Mouse (Mus musculus): Measurements from ENCODE around the gene Gm21992. TPM values are rescaled to one million over a fixed set of nuclear protein-coding genes. Genes with fewer than 3 reads are reported as not detected.
A peak's percentile ranks its signal among the peaks of the same experiment; 100 is the strongest.
"Not testable (repeated sequence)": the region's sequence is repeated elsewhere in the genome, so short reads cannot be mapped to it uniquely, and the experiment has no call there.

The Gm21992 gene
- polyA plus RNA-seq, 2 experiments = 9.5 to 10.7 TPM

GRCm38 (mm10) chr19:4782891-4783290, 28.5 kb downstream of the Gm21992 start:
- H3K4me2 ChIP-seq (ENCODE audit: low read depth) = no peak overlapping the region
- DNase-seq (ENCODE audit: low read depth in 3 of 3, low spot score in 3 of 3) (no peak), ATAC-seq (ENCODE audit: insufficient read depth) (no peak)
- H3K36me3 ChIP-seq (replicated peaks; ENCODE audit: control insufficient read depth, insufficient read depth, low read depth) = peaks cover 79% of the 10 kb centered on the region
- H3K9me3 ChIP-seq (ENCODE audit: control insufficient read depth, low read length) = no peaks in the 10 kb centered on the region
- H3K4me1 ChIP-seq (replicated peaks; ENCODE audit: control insufficient read depth in 2 of 2, insufficient read depth in 2 of 2, low read length in 1 of 2) = no peaks in the 10 kb centered on the region; a peak in 1 of 4 replicates
- H3K4me3 ChIP-seq (ENCODE audit: insufficient read depth in 1 of 2, low read depth in 2 of 2, low read length in 2 of 2) = no peak overlapping the region
- H3K27ac ChIP-seq = no peak overlapping the region
- whole genome bisulfite sequencing (ENCODE audit: insufficient replicate concordance) = 84% methylated on average over 2 of the region's 2 CpGs
- no peak for TF ChIP-seq EP300 (IDR thresholded peaks at IDR 0.05; ENCODE audit: low read depth)
- no peak for TF ChIP-seq CTCF (IDR thresholded peaks at IDR 0.05; ENCODE audit: low read depth)
- H3K9ac ChIP-seq (replicated peaks) = no peak overlapping the region
- no peaks in the 10 kb centered on the region for H3K27me3 ChIP-seq (ENCODE audit: control insufficient read depth, insufficient read depth, low read length)

GRCm38 (mm10) chr19:4772785-4773184, 38.6 kb downstream of the Gm21992 start:
- H3K9ac ChIP-seq (replicated peaks) = no peak overlapping the region
- H3K27me3 ChIP-seq (ENCODE audit: control insufficient read depth, insufficient read depth, low read length) = no peaks in the 10 kb centered on the region
- ATAC-seq (ENCODE audit: insufficient read depth) (no peak), DNase-seq (ENCODE audit: low read depth in 3 of 3, low spot score in 3 of 3) (no peak)
- TF ChIP-seq CTCF (IDR thresholded peaks at IDR 0.05; ENCODE audit: low read depth) (no peak), EP300 (IDR thresholded peaks at IDR 0.05; ENCODE audit: low read depth) (no peak)
- H3K4me1 ChIP-seq (replicated peaks; ENCODE audit: control insufficient read depth in 2 of 2, insufficient read depth in 2 of 2, low read length in 1 of 2) = no peaks in the 10 kb centered on the region
- no peak overlapping the region for H3K4me2 ChIP-seq (ENCODE audit: low read depth)
- peaks cover 72% of the 10 kb centered on the region for H3K36me3 ChIP-seq (replicated peaks; ENCODE audit: control insufficient read depth, insufficient read depth, low read depth)
- no peaks in the 10 kb centered on the region for H3K9me3 ChIP-seq (ENCODE audit: control insufficient read depth, low read length)
- WGBS (ENCODE audit: insufficient replicate concordance) = 76% methylated on average over 3 of the region's 3 CpGs
- no peak overlapping the region for H3K27ac ChIP-seq
- H3K4me3 ChIP-seq (ENCODE audit: insufficient read depth in 1 of 2, low read depth in 2 of 2, low read length in 2 of 2) = no peak overlapping the region

GRCm38 (mm10) chr19:4767507-4768148, 43.8 kb downstream of the Gm21992 start:
- H3K27ac ChIP-seq = no peak overlapping the region
- no peak overlapping the region for H3K4me3 ChIP-seq (ENCODE audit: insufficient read depth in 1 of 2, low read depth in 2 of 2, low read length in 2 of 2)
- H3K9ac ChIP-seq (replicated peaks) = no peak overlapping the region
- H3K36me3 ChIP-seq (replicated peaks; ENCODE audit: control insufficient read depth, insufficient read depth, low read depth) = peaks cover 63% of the 10 kb centered on the region
- no peaks in the 10 kb centered on the region for H3K4me1 ChIP-seq (replicated peaks; ENCODE audit: control insufficient read depth in 2 of 2, insufficient read depth in 2 of 2, low read length in 1 of 2)
- ATAC-seq (ENCODE audit: insufficient read depth) (0 out of 2 replicates have a peak, but pooled peaks have one; percentile 15), DNase-seq (ENCODE audit: low read depth in 3 of 3, low spot score in 3 of 3) (no peak)
- no peak overlapping the region for H3K4me2 ChIP-seq (ENCODE audit: low read depth)
- no peak for TF ChIP-seq EP300 (IDR thresholded peaks at IDR 0.05; ENCODE audit: low read depth)
- no peak for TF ChIP-seq CTCF (IDR thresholded peaks at IDR 0.05; ENCODE audit: low read depth)
- H3K9me3 ChIP-seq (ENCODE audit: control insufficient read depth, low read length) = no peaks in the 10 kb centered on the region
- WGBS (ENCODE audit: insufficient replicate concordance) = 69% methylated on average over 12 of the region's 12 CpGs
- no peaks in the 10 kb centered on the region for H3K27me3 ChIP-seq (ENCODE audit: control insufficient read depth, insufficient read depth, low read length)

GRCm38 (mm10) chr19:4762876-4763275, 48.5 kb downstream of the Gm21992 start:
- Histone ChIP-seq H3K27ac (no peak overlapping the region), H3K27me3 (ENCODE audit: control insufficient read depth, insufficient read depth, low read length) (no peaks in the 10 kb centered on the region), H3K9ac (replicated peaks) (no peak overlapping the region; the same call in 1 of the 2 replicates), H3K4me1 (replicated peaks; ENCODE audit: control insufficient read depth in 2 of 2, insufficient read depth in 2 of 2, low read length in 1 of 2) (peaks cover 0 to under 1% of the 10 kb centered on the region in 2 experiments; a peak in 1 of 4 replicates), H3K36me3 (replicated peaks; ENCODE audit: control insufficient read depth, insufficient read depth, low read depth) (peaks cover 48% of the 10 kb centered on the region), H3K4me2 (ENCODE audit: low read depth) (no peak overlapping the region), H3K9me3 (ENCODE audit: control insufficient read depth, low read length) (no peaks in the 10 kb centered on the region), H3K4me3 (ENCODE audit: insufficient read depth in 1 of 2, low read depth in 2 of 2, low read length in 2 of 2) (no peak overlapping the region)
- ATAC-seq (ENCODE audit: insufficient read depth) (peak; percentile 26; the same call in 1 of the 2 replicates), DNase-seq (ENCODE audit: low read depth in 3 of 3, low spot score in 3 of 3) (no peak)
- TF ChIP-seq EP300 (IDR thresholded peaks at IDR 0.05; ENCODE audit: low read depth) (no peak), CTCF (IDR thresholded peaks at IDR 0.05; ENCODE audit: low read depth) (peak; percentile 40)
- 69% methylated on average over 1 of the region's 1 CpGs for WGBS (ENCODE audit: insufficient replicate concordance)

- not testable (repeated sequence) for DNase-seq (ENCODE audit: low read depth in 3 of 3, low spot score in 3 of 3); H3K4me2 ChIP-seq (ENCODE audit: low read depth); H3K27me3 ChIP-seq (ENCODE audit: control insufficient read depth, insufficient read depth, low read length); H3K27ac ChIP-seq; ATAC-seq (ENCODE audit: insufficient read depth); H3K9me3 ChIP-seq (ENCODE audit: control insufficient read depth, low read length); H3K4me1 ChIP-seq (replicated peaks; ENCODE audit: control insufficient read depth in 2 of 2, insufficient read depth in 2 of 2, low read length in 1 of 2); H3K4me3 ChIP-seq (ENCODE audit: insufficient read depth in 1 of 2, low read depth in 2 of 2, low read length in 2 of 2); H3K9ac ChIP-seq (replicated peaks)
- peaks cover 37% of the 10 kb centered on the region for H3K36me3 ChIP-seq (replicated peaks; ENCODE audit: control insufficient read depth, insufficient read depth, low read depth)
- 79% methylated on average over 8 of the region's 8 CpGs for WGBS (ENCODE audit: insufficient replicate concordance)
Observed at GRCm38 (mm10) chr19:4760544-4760943, 50.9 kb downstream of the Gm21992 start.
